Mouse (Mus musculus): ENCODE results near the gene Gjb5. TPM values are rescaled to one million over a fixed set of nuclear protein-coding genes. Genes with fewer than 3 reads are reported as not detected.

Gene Gjb5
- polyA plus RNA-seq, 1 experiment from 2014 or later: not detected

- WGBS: 79% methylated on average over 2 of the region's 2 CpGs
- Histone ChIP-seq H3K9ac (replicated peaks; ENCODE audit: low read depth, low read length) (no peak overlapping the region), H3K9me3 (ENCODE audit: control insufficient read depth, low read length) (no peaks in the 10 kb centered on the region)
Measured at GRCm38 (mm10) chr4:127306915-127307314, 51.1 kb downstream of the Gjb5 start.

More at GRCm38 (mm10) chr4:127306915-127307314, 51.1 kb downstream of the Gjb5 start:
- H3K4me1 ChIP-seq (ENCODE audit: control insufficient read depth, insufficient read depth, low read length): no peaks in the 10 kb centered on the region
- H3K27me3 ChIP-seq (ENCODE audit: control insufficient read depth, insufficient read depth, low read length): no peaks in the 10 kb centered on the region
- no peak for ATAC-seq (ENCODE audit: low read depth)
- H3K4me2 ChIP-seq (ENCODE audit: low read depth, low read length): no peak overlapping the region
- no peak overlapping the region for H3K4me3 ChIP-seq (ENCODE audit: low read depth, low read length)
- no peak overlapping the region for H3K27ac ChIP-seq (ENCODE audit: low read depth, low read length)
- H3K36me3 ChIP-seq (ENCODE audit: control insufficient read depth, insufficient read depth, low read length): no peaks in the 10 kb centered on the region

Other genes with a start within 250 kb of the Gjb5 start
- 16.4 and 17.5 TPM in 2 replicates for gene Tmem35b, start 234.5 kb downstream of the Gjb5 start, polyA plus RNA-seq (2014; fragmentation: Nextera tagmentation; extraction: Ambion mirVana)
- gene Dlgap3, start 189.0 kb downstream of the Gjb5 start, polyA plus RNA-seq (2014; fragmentation: Nextera tagmentation; extraction: Ambion mirVana): 21.8 and 26.0 TPM in 2 replicates
- 58.2 and 62.7 TPM in 2 replicates for gene Smim12, start 114.4 kb downstream of the Gjb5 start, polyA plus RNA-seq (2014; fragmentation: Nextera tagmentation; extraction: Ambion mirVana)
- gene Gja4, start 44.1 kb downstream of the Gjb5 start, polyA plus RNA-seq (2014; fragmentation: Nextera tagmentation; extraction: Ambion mirVana): 19.6 and 20.9 TPM in 2 replicates
- 0.20 TPM in 1 of 2 replicates, not detected in the other for gene Gjb3, start 27.3 kb downstream of the Gjb5 start, polyA plus RNA-seq (2014; fragmentation: Nextera tagmentation; extraction: Ambion mirVana)
- gene Gjb4, start 4.1 kb downstream of the Gjb5 start, polyA plus RNA-seq (2014; fragmentation: Nextera tagmentation; extraction: Ambion mirVana): not detected in 2 replicates

Data from neural tube, embryonic 14.5 days (tissue).